Mouse (Mus musculus) limb, embryonic 15.5 days (tissue): ENCODE measurements around the gene Frmd4a. TPM values are rescaled to one million over a fixed set of nuclear protein-coding genes. Genes with fewer than 3 reads are reported as not detected.

Experiments used
- ATAC-seq: fragments of 200-750 bp; cut with Nextera tagmentation; 2 replicates; pipeline ENCODE4 v1.8.0; 2017; ENCODE audit warnings: low read depth, moderate TSS enrichment; ENCODE audit not compliant: insufficient number of reproducible peaks, low FRiP score, low TSS enrichment
- H3K27ac ChIP-seq: fragments of 300-500 bp; sonication (generic); 2 replicates; pipeline ENCODE4 v1.5.1; 2015; ENCODE audit warnings: moderate library complexity, mild to moderate bottlenecking, inconsistent platforms
- H3K27me3 ChIP-seq: fragments of 300-500 bp; sonication (generic); 2 replicates; pipeline ENCODE4 v1.6.1; 2015; ENCODE audit warnings: inconsistent platforms
- H3K36me3 ChIP-seq: fragments of 300-500 bp; sonication (generic); 2 replicates; pipeline ENCODE4 v1.6.1; 2015; ENCODE audit warnings: inconsistent platforms
- H3K4me1 ChIP-seq: fragments of 300-500 bp; sonication (generic); 2 replicates; pipeline ENCODE4 v1.6.1; 2015; ENCODE audit warnings: inconsistent platforms
- H3K4me2 ChIP-seq: fragments of 300-500 bp; sonication (generic); 2 replicates; pipeline ENCODE4 v1.6.1; 2015; ENCODE audit warnings: mild to moderate bottlenecking, inconsistent platforms
- H3K4me3 ChIP-seq: fragments of 300-500 bp; sonication (generic); 2 replicates; pipeline ENCODE4 v1.5.1; 2015; ENCODE audit warnings: mild to moderate bottlenecking, inconsistent platforms
- H3K9ac ChIP-seq: fragments of 300-500 bp; sonication (generic); 2 replicates; pipeline ENCODE4 v1.6.1; 2015; ENCODE audit warnings: inconsistent platforms
- H3K9me3 ChIP-seq: fragments of 300-500 bp; sonication (generic); 2 replicates; pipeline ENCODE4 v1.6.1; 2016; ENCODE audit warnings: inconsistent platforms
- WGBS: fragments of 180-500 bp; shearing (Covaris S2); methylation state at CpG from one replicate; pipeline ENCODE4 v1.1.7; 2015; 5-methylcytosine and 5-hydroxymethylcytosine counted together
- polyA plus RNA-seq: library from polyadenylated mRNA; unstranded; fragments of >200 nt; fragmentation: Nextera tagmentation; extraction: Ambion mirVana; gene quantifications from 2 replicates; pipeline ENCODE4 v1.2.1, GENCODE M21; 2015

Gene Frmd4a
- polyA plus RNA-seq, 1 experiment from 2014 or later = 34.1 TPM

DNA sequence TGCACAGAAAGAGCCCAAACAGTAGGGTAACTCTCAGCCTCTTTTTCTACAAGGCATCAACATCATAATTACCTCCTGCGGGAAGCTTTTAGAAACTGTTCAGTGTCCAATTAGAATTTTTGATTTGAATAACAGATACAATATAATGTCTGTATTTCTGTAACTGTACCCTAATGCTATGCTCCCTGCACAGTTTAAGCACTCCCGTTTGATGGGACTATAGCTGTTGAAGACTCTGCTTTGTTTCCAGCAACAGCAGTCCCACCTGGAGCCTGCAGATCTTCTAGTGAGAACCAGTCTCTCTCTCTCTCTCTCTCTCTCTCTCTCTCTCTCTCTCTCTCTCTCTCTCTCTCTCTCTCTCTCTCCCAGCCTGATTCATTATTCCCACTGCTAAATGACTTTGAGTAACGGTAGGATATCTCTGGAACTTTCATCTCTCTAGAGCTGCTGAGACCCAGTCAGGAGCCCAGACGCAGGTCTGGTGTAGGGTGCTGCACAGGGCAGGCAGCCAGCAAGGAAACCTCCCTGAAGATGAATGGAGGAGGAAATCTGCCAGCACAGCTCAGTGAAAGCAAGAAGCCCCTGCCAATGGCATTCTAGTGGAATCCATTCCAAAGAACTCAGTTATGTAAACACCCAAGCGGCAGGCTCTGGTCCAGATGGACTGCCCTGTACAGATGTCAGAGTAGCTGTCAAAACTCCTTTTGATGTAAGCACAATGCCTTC is 395.5 kb downstream of the Frmd4a start:
- no peaks in the 10 kb centered on the region for H3K9me3 ChIP-seq
- no peak overlapping the region for H3K4me3 ChIP-seq
- peaks cover 22% of the 10 kb centered on the region for H3K4me1 ChIP-seq
- H3K27ac ChIP-seq = no peak overlapping the region
- no peak overlapping the region for H3K9ac ChIP-seq
- 33% methylated on average over 5 of the region's 5 CpGs for WGBS
- no peaks in the 10 kb centered on the region for H3K36me3 ChIP-seq
- ATAC-seq = no peak
- no peaks in the 10 kb centered on the region for H3K27me3 ChIP-seq
- H3K4me2 ChIP-seq = no peak overlapping the region

DNA sequence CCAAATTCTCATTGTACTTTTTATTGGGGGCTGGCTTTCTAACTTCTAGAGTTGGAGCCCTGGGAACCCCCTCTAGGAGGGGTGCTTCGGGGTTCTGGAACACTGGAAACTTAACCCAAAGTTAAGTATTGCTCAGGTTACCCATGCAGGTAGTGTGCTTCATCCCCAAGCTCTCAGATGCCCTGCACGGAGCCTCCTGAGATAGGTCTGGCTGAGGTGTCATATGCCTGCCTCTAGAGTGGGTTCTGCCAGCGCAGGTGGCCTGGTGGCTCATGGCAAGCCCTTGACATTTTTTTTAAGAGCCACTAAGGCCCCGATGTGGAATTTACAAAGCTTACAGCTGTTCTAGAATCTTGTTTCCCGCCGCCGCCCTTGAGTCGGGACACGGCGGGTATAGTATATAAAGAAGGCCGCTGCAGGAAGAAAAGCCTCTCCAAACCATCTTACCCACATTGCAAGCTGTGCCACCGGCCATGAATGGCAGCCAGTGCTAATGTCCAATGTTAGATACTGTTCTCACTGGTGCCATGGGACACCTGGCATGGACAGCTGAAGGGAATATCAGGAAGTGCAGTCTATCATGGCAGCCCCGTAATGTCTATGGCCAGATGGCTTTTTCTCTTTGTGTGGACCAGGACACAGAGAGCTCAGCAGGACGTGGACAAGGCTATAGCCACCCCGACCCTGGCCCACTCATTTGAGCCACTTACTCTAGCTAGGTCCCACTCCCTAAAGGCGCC is 396.2 kb downstream of the Frmd4a start:
- no peaks in the 10 kb centered on the region for H3K27me3 ChIP-seq
- no peak for ATAC-seq
- 71% methylated on average over 16 of the region's 16 CpGs for whole genome bisulfite sequencing
- H3K27ac ChIP-seq = no peak overlapping the region
- H3K4me1 ChIP-seq = peaks cover 22% of the 10 kb centered on the region
- H3K4me2 ChIP-seq = no peak overlapping the region
- no peak overlapping the region for H3K4me3 ChIP-seq
- no peak overlapping the region for H3K9ac ChIP-seq
- H3K9me3 ChIP-seq = no peaks in the 10 kb centered on the region
- no peaks in the 10 kb centered on the region for H3K36me3 ChIP-seq

DNA sequence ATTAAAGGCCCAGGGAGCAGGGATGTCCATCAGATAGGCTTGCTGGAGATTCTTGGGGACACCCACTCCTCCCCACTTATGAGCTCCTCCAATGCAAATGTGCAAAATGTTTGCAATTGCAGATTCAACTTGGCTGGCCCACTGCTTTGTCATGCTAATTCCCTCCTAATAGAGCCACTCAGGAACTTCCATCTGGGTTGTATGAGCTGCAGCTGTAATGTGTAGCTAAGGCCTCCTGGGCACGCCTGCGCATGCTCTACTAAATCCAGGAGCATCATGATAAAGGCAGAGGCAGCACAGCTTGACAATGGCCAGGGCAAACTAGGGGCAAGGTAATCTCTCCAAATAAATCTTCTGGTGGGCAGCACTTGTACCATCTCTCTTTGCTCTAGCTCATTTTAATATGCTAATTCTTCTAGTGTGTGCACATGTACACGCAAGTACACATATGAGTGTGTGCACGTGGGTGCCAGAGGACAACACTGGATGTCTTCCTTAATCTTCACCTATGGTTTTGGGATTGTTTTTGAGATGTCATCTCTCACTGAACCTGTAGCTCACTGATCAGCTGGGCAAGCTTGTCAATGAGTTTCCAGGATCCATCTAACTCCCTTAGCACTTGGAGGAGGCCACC is 403.3 kb downstream of the Frmd4a start:
- Histone ChIP-seq H3K27ac (no peak overlapping the region), H3K36me3 (no peaks in the 10 kb centered on the region), H3K27me3 (no peaks in the 10 kb centered on the region), H3K4me1 (0 out of 2 replicates have a peak, but pooled peaks cover 3% of the 10 kb centered on the region), H3K9ac (no peak overlapping the region), H3K9me3 (no peaks in the 10 kb centered on the region), H3K4me2 (no peak overlapping the region), H3K4me3 (no peak overlapping the region)
- WGBS = 86% methylated on average over 4 of the region's 4 CpGs
- no peak for ATAC-seq

DNA sequence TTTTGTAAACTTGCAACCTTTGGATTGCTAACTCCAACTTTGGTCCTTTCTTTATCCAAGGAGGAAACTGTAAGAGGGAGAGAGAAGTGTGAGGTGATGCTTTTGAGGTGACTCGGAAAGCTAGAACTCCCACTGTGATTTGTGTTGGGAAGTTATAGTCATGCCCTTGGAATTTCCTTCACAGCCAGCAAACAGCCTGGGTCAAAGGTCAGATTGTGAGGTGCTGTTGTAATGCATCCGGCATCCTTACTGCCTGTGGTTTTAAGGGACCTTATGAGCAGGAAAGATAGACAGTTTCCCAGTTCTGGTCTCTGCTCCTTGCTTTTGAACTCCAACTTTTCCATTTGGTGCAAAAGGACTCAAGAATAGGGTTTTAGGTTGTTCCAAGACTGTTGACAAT is 404.2 kb downstream of the Frmd4a start:
- ATAC-seq = no peak
- Histone ChIP-seq H3K36me3 (no peaks in the 10 kb centered on the region), H3K4me2 (no peak overlapping the region), H3K27ac (no peak overlapping the region), H3K9ac (no peak overlapping the region), H3K4me3 (no peak overlapping the region), H3K9me3 (no peaks in the 10 kb centered on the region), H3K27me3 (no peaks in the 10 kb centered on the region), H3K4me1 (0 out of 2 replicates have a peak, but pooled peaks cover 3% of the 10 kb centered on the region)
- 47% methylated on average over 2 of the region's 2 CpGs for WGBS

DNA sequence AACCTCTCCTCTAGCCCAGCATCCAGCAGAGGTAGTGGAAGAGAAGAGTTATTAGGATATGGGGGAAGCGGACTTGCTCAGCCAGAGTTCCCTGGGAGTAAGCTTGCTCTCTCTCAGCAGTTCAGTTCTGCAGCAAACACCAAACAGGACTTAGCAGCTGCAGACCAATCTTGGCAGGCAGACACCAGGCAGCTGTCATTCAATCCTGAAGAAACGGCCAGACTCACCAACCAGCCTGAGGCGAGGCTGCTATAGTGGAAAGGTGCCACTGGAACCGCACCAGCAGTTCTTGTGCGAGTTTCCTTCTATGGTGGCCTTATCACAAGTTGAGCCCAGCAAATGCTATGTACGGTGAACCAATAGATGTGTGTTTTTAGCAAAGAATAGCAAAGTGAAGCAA is 406.4 kb downstream of the Frmd4a start:
- no peak overlapping the region for H3K4me3 ChIP-seq
- WGBS = 74% methylated on average over 6 of the region's 6 CpGs
- H3K27me3 ChIP-seq = no peaks in the 10 kb centered on the region
- H3K9me3 ChIP-seq = no peaks in the 10 kb centered on the region
- H3K27ac ChIP-seq = no peak overlapping the region
- ATAC-seq = no peak
- no peaks in the 10 kb centered on the region for H3K36me3 ChIP-seq
- no peak overlapping the region for H3K9ac ChIP-seq
- H3K4me1 ChIP-seq = peaks cover 8% of the 10 kb centered on the region; the same call in 1 of the 2 replicates
- no peak overlapping the region for H3K4me2 ChIP-seq

DNA sequence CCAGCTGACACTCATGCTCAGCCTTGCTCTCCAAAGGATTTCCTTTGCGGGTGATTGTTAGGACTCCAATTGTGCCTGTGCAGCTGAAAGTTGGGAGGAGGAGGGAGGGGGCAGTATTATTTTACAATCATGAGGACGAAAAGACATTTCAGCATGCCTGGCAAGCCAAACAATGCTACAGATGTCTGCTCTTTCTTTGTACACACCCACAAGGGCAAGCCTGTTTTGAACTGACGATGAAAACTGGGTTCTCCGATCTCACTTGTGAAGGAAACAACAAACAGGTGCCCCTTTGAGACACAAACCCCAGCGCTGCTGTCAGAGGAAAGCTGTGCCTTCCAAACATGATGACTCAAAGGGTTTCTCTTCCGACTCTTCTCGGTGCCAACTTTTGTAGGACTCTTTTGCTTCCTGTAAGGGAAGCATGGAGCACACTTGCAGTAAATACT is 410.9 kb downstream of the Frmd4a start:
- ATAC-seq = no peak
- Histone ChIP-seq H3K27me3 (no peaks in the 10 kb centered on the region), H3K9me3 (no peaks in the 10 kb centered on the region), H3K36me3 (no peaks in the 10 kb centered on the region), H3K4me1 (peaks cover 13% of the 10 kb centered on the region; the same call in 1 of the 2 replicates), H3K9ac (no peak overlapping the region), H3K27ac (no peak overlapping the region), H3K4me2 (no peak overlapping the region), H3K4me3 (no peak overlapping the region)
- WGBS = 61% methylated on average over 7 of the region's 7 CpGs

DNA sequence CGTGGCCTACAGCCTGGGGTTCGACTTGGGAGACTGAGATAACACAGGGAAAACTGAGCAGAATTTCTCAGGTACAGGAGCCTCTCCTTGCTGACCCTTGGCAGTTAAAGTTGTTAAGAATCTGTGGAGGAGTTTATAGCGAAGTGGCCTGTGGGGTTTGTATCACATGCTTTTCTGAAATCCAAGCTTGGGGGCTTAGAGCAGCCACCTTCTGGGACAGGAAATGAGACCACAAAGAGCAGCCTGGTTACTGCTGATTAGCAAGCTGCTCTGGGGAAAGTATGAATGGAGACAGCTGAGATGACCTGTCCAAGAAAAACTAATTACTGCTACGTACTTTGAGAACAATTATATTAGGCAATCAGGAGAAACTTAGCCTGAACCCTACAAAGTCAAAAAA is 415.6 kb downstream of the Frmd4a start:
- no peak overlapping the region for H3K9ac ChIP-seq
- no peaks in the 10 kb centered on the region for H3K9me3 ChIP-seq
- H3K27me3 ChIP-seq = no peaks in the 10 kb centered on the region
- no peak overlapping the region for H3K4me2 ChIP-seq
- no peaks in the 10 kb centered on the region for H3K36me3 ChIP-seq
- H3K4me1 ChIP-seq = peaks cover 50% of the 10 kb centered on the region
- H3K27ac ChIP-seq = no peak overlapping the region
- no peak for ATAC-seq
- 40% methylated on average over 4 of the region's 4 CpGs for WGBS
- H3K4me3 ChIP-seq = no peak overlapping the region

DNA sequence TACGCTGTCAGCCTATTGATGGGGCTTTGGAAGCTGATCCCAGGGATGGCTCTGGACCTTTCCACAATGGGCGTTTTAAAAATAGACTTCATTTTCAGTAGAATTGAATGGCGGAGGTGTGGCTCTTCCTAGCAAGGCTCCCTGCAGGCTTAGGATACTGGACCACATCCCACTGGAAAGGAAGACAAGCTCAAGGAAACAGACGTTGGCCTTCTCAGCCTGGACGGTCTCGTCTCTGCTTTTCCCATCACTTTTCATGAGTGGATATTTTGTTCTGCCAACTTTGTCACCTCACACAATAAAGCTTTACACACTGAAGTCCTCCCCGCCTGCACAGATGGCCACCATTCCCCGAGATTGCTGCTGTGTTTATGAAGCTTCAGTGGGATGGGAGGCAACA is 417.5 kb downstream of the Frmd4a start:
- H3K9ac ChIP-seq = no peak overlapping the region
- 46% methylated on average over 8 of the region's 8 CpGs for WGBS
- ATAC-seq = peak; percentile 61; the same call in 1 of the 2 replicates
- no peak overlapping the region for H3K4me2 ChIP-seq
- no peaks in the 10 kb centered on the region for H3K9me3 ChIP-seq
- no peak overlapping the region for H3K4me3 ChIP-seq
- H3K4me1 ChIP-seq = peaks cover 45% of the 10 kb centered on the region
- H3K27me3 ChIP-seq = no peaks in the 10 kb centered on the region
- peak overlapping the region; percentile 23; the same call in 1 of the 2 replicates for H3K27ac ChIP-seq
- H3K36me3 ChIP-seq = no peaks in the 10 kb centered on the region

DNA sequence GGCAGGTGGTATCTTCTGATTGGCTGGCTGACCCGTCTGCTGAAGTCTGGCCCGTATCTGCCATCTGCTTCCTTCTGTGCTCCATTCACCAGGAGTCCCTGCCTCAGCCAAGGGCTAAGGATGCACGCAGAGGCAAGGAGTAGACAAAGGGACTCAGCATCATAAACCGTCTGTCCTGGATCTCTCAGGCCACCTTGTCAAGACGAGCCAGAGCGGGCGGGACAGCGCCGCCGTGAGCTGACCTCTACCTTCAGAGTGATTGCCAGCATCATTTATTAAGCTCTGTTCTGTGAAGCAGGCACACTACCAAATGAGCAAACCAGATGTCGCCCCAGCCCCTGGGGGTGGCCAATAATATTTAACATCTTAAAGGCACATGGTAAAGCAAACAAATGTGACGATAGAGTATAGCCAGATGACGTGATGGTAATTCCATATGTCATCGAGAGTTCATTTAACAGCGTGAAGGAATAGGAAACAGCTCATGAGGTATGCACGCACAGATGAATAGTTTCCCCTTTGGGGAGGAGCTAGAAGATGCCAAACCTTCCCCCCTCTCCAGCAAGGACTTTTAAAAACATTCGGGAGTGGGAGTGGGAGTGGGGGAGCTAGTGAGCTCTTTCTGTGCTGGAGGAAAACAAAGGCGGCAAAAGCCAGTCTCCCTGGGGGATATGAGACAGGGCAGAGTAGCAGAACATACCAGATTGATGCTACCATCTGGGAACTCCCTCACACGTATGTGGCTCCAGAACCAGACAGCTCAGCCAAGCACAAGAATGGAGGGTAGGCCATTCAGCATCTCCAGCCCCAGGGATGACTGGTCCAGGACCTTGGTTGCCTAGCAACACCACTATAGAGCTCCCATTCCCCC is 419.1 kb downstream of the Frmd4a start:
- Histone ChIP-seq H3K9ac (no peak overlapping the region), H3K36me3 (no peaks in the 10 kb centered on the region), H3K27me3 (no peaks in the 10 kb centered on the region), H3K4me3 (no peak overlapping the region), H3K4me1 (peaks cover 58% of the 10 kb centered on the region), H3K9me3 (no peaks in the 10 kb centered on the region), H3K4me2 (no peak overlapping the region), H3K27ac (no peak overlapping the region; the same call in 1 of the 2 replicates)
- 22% methylated on average over 19 of the region's 19 CpGs for WGBS
- ATAC-seq = peak; percentile 54; the same call in 1 of the 2 replicates

DNA sequence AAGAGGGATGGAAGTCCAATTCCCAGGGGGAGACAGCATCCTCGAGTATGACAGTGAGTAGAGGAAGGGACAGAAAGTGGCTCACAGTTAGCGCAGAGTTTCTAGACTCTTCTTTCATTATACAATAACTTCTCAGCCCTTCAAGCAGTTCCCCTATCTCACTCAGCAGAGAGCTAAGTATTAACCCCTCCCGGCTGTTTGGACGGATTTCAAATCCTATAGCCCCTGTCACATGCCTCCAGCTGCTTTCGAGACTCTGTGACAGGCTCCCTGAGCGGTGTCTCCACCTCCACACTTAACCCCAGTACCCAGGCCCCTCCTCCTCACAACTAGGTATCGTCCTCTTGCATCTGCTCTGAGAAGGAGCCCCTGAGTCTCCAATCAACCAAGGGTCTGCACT is 421.2 kb downstream of the Frmd4a start:
- H3K4me2 ChIP-seq = no peak overlapping the region
- no peaks in the 10 kb centered on the region for H3K9me3 ChIP-seq
- peaks cover 53% of the 10 kb centered on the region for H3K4me1 ChIP-seq
- H3K9ac ChIP-seq = no peak overlapping the region
- no peaks in the 10 kb centered on the region for H3K27me3 ChIP-seq
- no peak overlapping the region for H3K4me3 ChIP-seq
- WGBS = 57% methylated on average over 7 of the region's 7 CpGs
- ATAC-seq = no peak
- H3K27ac ChIP-seq = no peak overlapping the region
- no peaks in the 10 kb centered on the region for H3K36me3 ChIP-seq

DNA sequence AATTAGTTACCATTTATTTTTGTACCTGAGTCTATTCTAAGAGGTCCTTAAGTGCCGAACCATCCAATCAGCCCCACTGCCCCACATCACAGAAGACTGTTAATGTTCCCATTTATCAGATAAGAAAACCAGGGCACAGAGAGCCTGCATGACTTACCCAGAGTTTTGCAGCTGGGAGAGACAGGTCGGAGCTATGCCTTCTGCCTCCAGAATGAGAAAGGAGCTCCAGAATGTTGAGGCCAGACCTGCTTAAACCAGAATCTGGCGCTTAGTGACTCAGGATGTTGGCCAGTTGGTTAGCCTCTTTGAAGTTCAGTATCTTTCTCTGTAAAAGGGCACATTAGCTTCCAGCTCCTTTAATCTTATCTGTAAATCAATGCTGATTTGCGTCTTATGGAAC is 422.4 kb downstream of the Frmd4a start:
- Histone ChIP-seq H3K27me3 (no peaks in the 10 kb centered on the region), H3K4me1 (peaks cover 51% of the 10 kb centered on the region), H3K27ac (no peak overlapping the region), H3K9ac (no peak overlapping the region), H3K36me3 (no peaks in the 10 kb centered on the region), H3K9me3 (no peaks in the 10 kb centered on the region), H3K4me3 (no peak overlapping the region), H3K4me2 (no peak overlapping the region)
- ATAC-seq = no peak
- WGBS = 77% methylated on average over 4 of the region's 4 CpGs
